Mouse (Mus musculus): Measurements from ENCODE around the gene Snx6.
A peak's percentile ranks its signal among the peaks of the same experiment; 100 is the strongest.
"Not testable (repeated sequence)": the region's sequence is repeated elsewhere in the genome, so short reads cannot be mapped to it uniquely, and the experiment has no call there.

The Snx6 gene

GRCm38 (mm10) chr12:54803531-54803930, 8.0 kb upstream of the Snx6 start:
- no peak for DNase-seq (ENCODE audit: low spot score)

- no peak for DNase-seq (ENCODE audit: low spot score)
Observed at GRCm38 (mm10) chr12:54796516-54797195, 1.2 kb upstream of the Snx6 start.

GRCm38 (mm10) chr12:54794392-54794791, 1.1 kb downstream of the Snx6 start:
- DNase-seq (ENCODE audit: low spot score), result no peak

- no peak for DNase-seq (ENCODE audit: low spot score)
Observed at GRCm38 (mm10) chr12:54791465-54791864, 4.0 kb downstream of the Snx6 start.

- peak; percentile 52 for DNase-seq (ENCODE audit: low spot score)
Observed at GRCm38 (mm10) chr12:54789346-54790143, 6.0 kb downstream of the Snx6 start.

- no peak for DNase-seq (ENCODE audit: low spot score)
Observed at GRCm38 (mm10) chr12:54763624-54764023, 31.9 kb downstream of the Snx6 start.

- no peak for DNase-seq (ENCODE audit: low spot score)
Observed at GRCm38 (mm10) chr12:54760676-54761075, 34.8 kb downstream of the Snx6 start.

GRCm38 (mm10) chr12:54758846-54759245, 36.7 kb downstream of the Snx6 start:
- peak; percentile 28 for DNase-seq (ENCODE audit: low spot score)

GRCm38 (mm10) chr12:54748647-54749046, 46.9 kb downstream of the Snx6 start:
- no peak for DNase-seq (ENCODE audit: low spot score)

- not testable (repeated sequence) for DNase-seq (ENCODE audit: low spot score)
Observed at GRCm38 (mm10) chr12:54738661-54739243, 56.8 kb downstream of the Snx6 start.

- DNase-seq (ENCODE audit: low spot score), result not testable (repeated sequence)
Observed at GRCm38 (mm10) chr12:54737891-54738660, 57.4 kb downstream of the Snx6 start.

GRCm38 (mm10) chr12:54734307-54735131, 61.0 kb downstream of the Snx6 start:
- DNase-seq (ENCODE audit: low spot score), result not testable (repeated sequence)

GRCm38 (mm10) chr12:54729140-54730059, 66.1 kb downstream of the Snx6 start:
- not testable (repeated sequence) for DNase-seq (ENCODE audit: low spot score)

GRCm38 (mm10) chr12:54718871-54719786, 76.4 kb downstream of the Snx6 start:
- DNase-seq (ENCODE audit: low spot score), result not testable (repeated sequence)

- not testable (repeated sequence) for DNase-seq (ENCODE audit: low spot score)
Observed at GRCm38 (mm10) chr12:54717516-54717915, 78.0 kb downstream of the Snx6 start.

- DNase-seq (ENCODE audit: low spot score), result not testable (repeated sequence)
Observed at GRCm38 (mm10) chr12:54713822-54714626, 81.5 kb downstream of the Snx6 start.

- not testable (repeated sequence) for DNase-seq (ENCODE audit: low spot score)
Observed at GRCm38 (mm10) chr12:54710494-54710879, 85.0 kb downstream of the Snx6 start.

All from retina, embryonic 14.5 days (tissue).